Mouse (Mus musculus): ENCODE measurements around the gene Tspan33. TPM values are rescaled to one million over a fixed set of nuclear protein-coding genes. Genes with fewer than 3 reads are reported as not detected.
A peak's percentile ranks its signal among the peaks of the same experiment; 100 is the strongest.

Gene Tspan33
- polyA plus RNA-seq, 1 experiment from 2014 or later: 16.0 TPM

DNA sequence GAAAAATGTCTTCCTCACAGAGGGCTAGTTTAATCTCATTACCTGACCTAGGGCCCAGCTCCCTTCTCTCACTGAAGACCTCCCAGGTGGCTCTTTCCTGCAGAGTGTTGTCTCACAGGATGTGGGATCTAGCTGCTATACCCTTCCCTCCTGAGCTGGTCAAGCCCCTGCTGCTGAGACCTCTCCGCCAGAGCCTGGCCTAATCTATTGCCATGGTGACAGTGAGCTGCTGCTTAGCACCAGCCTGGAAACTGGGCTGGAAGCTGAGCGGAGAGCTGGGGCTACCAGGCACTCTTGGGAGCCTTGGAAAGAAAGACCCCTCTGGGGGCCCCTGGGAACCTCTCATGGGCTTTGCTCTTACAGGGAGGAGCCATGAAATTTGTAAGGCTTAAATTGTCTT, 13.9 kb downstream of the Tspan33 start:
- peaks cover 25% of the 10 kb centered on the region for H3K4me1 ChIP-seq
- H3K4me3 ChIP-seq: no peak overlapping the region
- H3K36me3 ChIP-seq: no peaks in the 10 kb centered on the region
- peak overlapping the region; percentile 33; the same call in 1 of the 2 replicates for H3K27ac ChIP-seq
- 0 out of 2 replicates have a peak, but pooled peaks cover 9% of the 10 kb centered on the region for H3K27me3 ChIP-seq (ENCODE audit: insufficient read depth, poor library complexity, severe bottlenecking)
- 16% methylated on average over 2 of the region's 2 CpGs for WGBS
- no peaks in the 10 kb centered on the region for H3K9me3 ChIP-seq
- no peak for DNase-seq (ENCODE audit: low spot score)

DNA sequence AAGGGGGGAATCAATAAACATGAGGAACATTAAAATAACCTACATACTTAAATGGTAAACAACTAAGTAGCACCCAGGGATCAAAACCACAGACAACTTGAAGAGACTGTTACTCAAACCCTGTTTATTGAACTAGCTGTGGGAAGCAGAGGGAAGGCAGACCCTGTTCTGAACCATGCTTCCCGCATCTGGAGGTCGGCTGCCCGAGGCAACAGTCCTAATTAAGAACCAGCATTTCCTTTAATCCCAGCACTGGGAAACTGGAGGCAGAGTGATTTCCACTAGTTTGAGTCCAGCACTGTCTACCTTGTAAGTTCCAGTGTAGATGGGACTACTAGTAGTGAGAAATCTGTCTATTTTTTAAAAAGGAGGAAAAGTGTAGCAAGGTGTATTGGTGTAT, 17.3 kb downstream of the Tspan33 start:
- Histone ChIP-seq H3K27me3 (ENCODE audit: insufficient read depth, poor library complexity, severe bottlenecking) (0 out of 2 replicates have a peak, but pooled peaks cover 9% of the 10 kb centered on the region), H3K36me3 (no peaks in the 10 kb centered on the region), H3K27ac (no peak overlapping the region), H3K9me3 (no peaks in the 10 kb centered on the region), H3K4me3 (no peak overlapping the region), H3K4me1 (peaks cover 23% of the 10 kb centered on the region)
- no peak for DNase-seq (ENCODE audit: low spot score)
- 66% methylated on average over 3 of the region's 3 CpGs for WGBS

DNA sequence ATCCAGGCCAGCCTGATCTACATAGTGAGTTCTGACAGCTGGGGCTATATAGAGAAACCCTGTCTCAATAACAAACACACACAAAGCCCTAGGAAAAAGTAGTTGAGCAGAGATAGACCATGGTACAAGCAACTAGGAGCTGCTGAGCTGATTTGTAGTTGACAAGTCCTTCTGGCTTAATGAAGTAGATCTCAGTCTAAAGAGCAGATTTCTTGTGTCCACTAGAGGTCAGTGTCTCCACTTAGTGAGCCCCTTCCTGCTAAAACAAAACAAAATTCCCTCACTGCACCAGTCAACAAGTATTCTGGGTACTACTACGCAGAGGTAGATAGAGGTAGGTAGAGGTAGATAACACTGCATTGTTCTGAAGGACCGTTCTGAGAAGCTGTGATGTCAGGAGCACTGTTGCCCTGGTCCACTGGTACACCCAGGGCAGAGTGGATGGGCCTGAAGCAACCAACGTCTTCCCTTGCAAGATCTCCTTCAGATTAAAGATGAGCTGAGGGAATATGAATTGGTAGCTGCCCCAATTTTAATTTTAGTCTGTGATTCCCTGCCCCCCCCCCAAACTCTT, 18.1 kb downstream of the Tspan33 start:
- Histone ChIP-seq H3K9me3 (no peaks in the 10 kb centered on the region), H3K4me1 (peaks cover 19% of the 10 kb centered on the region), H3K27me3 (ENCODE audit: insufficient read depth, poor library complexity, severe bottlenecking) (peaks cover 17% of the 10 kb centered on the region; the same call in 1 of the 2 replicates), H3K4me3 (no peak overlapping the region), H3K36me3 (no peaks in the 10 kb centered on the region), H3K27ac (no peak overlapping the region)
- DNase-seq (ENCODE audit: low spot score): no peak
- 40% methylated on average over 3 of the region's 3 CpGs for WGBS

DNA sequence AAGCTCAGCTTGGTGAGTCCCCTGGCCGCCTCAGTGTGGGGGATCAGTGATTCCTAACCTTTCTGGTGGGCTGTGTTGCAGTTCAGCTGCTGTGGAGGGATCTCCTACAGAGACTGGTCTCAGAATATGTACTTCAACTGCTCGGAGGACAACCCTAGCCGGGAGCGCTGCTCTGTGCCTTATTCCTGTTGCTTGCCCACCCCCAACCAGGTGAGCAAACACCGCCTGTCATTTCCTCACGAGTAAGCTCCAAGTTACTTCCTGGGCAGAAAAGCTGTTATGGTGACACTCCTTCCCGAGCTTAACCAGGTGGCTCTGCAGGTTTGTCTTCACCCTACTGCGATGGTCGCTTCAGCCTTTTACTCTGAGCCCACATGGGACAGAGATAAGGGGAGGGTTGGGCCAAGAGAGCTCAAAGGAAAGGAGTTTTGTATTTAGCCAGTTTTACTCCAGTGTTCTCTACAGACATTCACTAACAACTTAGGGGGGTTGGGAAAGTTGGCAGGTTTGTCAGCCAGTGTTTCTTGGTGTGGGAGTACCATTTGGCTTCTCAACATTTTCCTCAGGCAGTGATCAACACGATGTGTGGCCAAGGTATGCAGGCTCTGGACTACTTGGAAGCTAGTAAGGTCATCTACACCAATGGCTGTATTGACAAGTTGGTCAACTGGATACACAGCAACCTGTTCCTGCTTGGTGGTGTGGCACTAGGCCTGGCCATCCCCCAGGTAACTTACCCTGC, 22.8 kb downstream of the Tspan33 start:
- DNase-seq (ENCODE audit: low spot score): no peak
- 47% methylated on average over 10 of the region's 10 CpGs for WGBS
- H3K27me3 ChIP-seq (ENCODE audit: insufficient read depth, poor library complexity, severe bottlenecking): peaks cover 28% of the 10 kb centered on the region
- H3K27ac ChIP-seq: no peak overlapping the region
- H3K36me3 ChIP-seq: no peaks in the 10 kb centered on the region
- no peaks in the 10 kb centered on the region for H3K9me3 ChIP-seq
- H3K4me3 ChIP-seq: no peak overlapping the region
- peaks cover 19% of the 10 kb centered on the region for H3K4me1 ChIP-seq

DNA sequence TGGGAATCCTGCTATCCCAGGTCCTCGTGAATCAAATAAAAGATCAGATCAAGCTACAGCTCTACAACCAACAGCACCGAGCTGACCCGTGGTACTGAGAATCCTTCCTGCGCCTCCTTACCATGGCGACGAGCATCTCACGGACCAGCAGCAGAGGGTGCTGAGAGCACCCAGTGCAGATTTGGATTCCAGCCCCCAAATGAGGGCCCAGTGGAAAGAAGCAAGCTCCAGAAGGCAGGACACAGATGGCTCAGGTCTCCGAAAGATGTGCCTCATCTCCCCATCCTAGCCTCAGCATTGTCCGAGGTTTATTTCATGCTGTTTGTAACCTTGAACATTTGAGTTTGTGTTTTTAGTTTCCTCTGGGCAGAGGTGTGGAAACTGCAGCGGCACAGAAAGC, 23.5 kb downstream of the Tspan33 start:
- Histone ChIP-seq H3K4me1 (peaks cover 19% of the 10 kb centered on the region), H3K36me3 (no peaks in the 10 kb centered on the region), H3K4me3 (0 out of 2 replicates have a peak overlapping the region, but pooled peaks have one; percentile 60), H3K27ac (no peak overlapping the region), H3K27me3 (ENCODE audit: insufficient read depth, poor library complexity, severe bottlenecking) (peaks cover 32% of the 10 kb centered on the region), H3K9me3 (no peaks in the 10 kb centered on the region)
- no peak for DNase-seq (ENCODE audit: low spot score)
- 49% methylated on average over 10 of the region's 10 CpGs for WGBS

DNA sequence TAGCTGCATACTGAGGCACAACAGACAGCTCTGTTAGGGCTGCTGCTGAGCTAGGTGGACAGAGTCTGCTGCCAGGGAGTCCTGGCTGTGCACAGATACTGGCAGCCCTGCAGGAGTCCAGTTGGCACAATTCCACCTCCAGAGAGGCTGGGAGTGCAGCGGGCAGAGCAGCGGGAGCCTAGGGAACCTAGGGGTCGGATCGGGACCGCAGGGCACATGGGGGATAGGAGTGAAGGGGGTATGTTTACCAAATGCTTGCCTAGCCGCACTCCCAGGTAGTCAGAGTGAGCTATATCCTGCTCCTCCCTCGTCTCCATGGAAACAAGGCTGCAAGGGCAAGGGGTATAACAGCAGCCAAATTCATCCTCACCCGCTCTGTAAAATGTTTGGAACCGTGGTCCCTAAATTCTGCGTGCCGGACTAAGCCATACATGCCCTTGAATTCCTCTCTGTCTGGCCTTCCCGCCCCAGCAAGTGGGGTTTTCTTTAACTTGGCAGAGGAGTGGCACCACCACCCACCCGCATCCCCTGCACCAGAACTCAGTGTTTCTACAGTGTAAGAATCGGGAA, 24.0 kb downstream of the Tspan33 start:
- H3K27me3 ChIP-seq (ENCODE audit: insufficient read depth, poor library complexity, severe bottlenecking): peaks cover 35% of the 10 kb centered on the region
- WGBS: 28% methylated on average over 14 of the region's 14 CpGs
- H3K27ac ChIP-seq: peak overlapping the region; percentile 82
- peaks cover 19% of the 10 kb centered on the region for H3K4me1 ChIP-seq
- H3K9me3 ChIP-seq: no peaks in the 10 kb centered on the region
- DNase-seq (ENCODE audit: low spot score): no peak
- no peaks in the 10 kb centered on the region for H3K36me3 ChIP-seq
- peak overlapping the region; percentile 60 for H3K4me3 ChIP-seq

DNA sequence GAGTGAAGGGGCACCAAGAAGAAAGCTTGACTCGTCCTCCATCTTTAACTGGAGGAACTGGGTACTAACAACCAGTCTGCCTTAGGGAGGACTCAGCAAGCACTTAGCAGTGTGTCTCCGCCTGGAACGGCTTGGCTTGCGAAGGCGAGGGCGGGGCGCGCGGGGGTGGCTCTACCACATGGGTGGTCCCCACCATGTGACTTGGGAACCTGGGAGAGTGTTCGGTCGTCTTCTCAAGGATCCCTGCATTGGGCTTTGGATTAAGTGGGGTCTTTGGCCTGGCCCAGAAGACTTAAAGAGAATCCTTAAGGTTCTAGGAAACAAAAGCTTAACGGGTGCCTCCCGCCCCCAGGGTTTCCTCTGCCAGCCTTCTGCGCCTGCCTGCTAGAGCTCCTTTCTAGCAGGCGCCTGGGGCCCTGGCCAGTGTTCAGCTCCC, 24.9 kb downstream of the Tspan33 start:
- Histone ChIP-seq H3K4me1 (peaks cover 19% of the 10 kb centered on the region), H3K4me3 (peak overlapping the region; percentile 60), H3K27me3 (ENCODE audit: insufficient read depth, poor library complexity, severe bottlenecking) (peaks cover 35% of the 10 kb centered on the region), H3K9me3 (no peaks in the 10 kb centered on the region), H3K36me3 (no peaks in the 10 kb centered on the region), H3K27ac (peak overlapping the region; percentile 82)
- no peak for DNase-seq (ENCODE audit: low spot score)
- WGBS: 4% methylated on average over 15 of the region's 15 CpGs

DNA sequence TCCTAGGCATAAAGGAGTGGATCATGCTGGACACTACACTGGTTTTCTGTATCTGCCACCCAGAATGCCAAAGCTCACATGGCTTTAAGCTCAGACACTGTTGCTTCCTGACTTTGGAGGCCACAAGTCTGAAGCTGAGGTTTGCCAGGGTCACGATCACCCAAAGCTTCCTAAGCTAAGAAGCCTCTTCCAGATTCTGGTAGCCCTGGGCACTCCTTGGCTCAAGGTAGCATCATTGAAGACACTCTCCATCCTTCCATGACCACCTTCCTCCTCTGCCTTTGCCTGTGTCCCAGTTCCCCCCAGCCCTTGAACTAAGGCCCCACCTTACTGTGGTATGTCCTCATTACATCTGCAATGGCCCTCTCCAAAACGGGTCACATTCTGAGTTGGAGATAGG, 27.9 kb downstream of the Tspan33 start:
- WGBS: 69% methylated on average over 2 of the region's 2 CpGs
- no peaks in the 10 kb centered on the region for H3K9me3 ChIP-seq
- peaks cover 30% of the 10 kb centered on the region for H3K27me3 ChIP-seq (ENCODE audit: insufficient read depth, poor library complexity, severe bottlenecking)
- H3K36me3 ChIP-seq: no peaks in the 10 kb centered on the region
- H3K4me3 ChIP-seq: no peak overlapping the region
- DNase-seq (ENCODE audit: low spot score): no peak
- peaks cover 19% of the 10 kb centered on the region for H3K4me1 ChIP-seq
- H3K27ac ChIP-seq: no peak overlapping the region

DNA sequence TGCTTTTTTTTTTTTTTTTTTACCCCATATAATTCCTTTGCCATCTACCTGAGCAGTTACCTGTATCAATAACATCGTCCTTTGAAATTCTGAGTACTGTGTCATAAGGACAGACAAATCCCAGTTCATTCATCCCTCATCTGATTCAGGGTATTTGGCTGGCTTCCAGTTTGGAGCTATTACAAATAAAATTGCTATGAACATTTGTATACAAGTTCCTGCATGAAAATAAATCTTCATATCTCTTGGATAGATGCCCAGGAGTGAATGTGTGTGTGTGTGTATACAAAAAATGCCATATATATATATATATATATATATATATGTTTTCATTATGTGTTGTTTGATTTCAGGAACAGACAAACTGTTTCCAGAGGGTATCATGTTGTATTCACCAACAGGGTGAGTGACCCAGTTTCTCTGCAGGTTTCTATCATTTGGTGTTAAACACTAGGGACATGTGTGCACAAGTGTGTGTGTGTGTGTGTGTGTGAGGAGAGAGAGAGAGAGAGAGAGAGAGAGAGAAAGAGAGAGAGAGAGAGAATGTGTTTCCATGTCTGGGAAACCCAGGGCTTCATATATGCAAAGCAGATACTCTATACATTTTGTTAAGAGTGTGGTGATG, 32.7 kb downstream of the Tspan33 start:
- Histone ChIP-seq H3K36me3 (no peaks in the 10 kb centered on the region), H3K27ac (no peak overlapping the region), H3K9me3 (no peaks in the 10 kb centered on the region), H3K27me3 (ENCODE audit: insufficient read depth, poor library complexity, severe bottlenecking) (peaks cover 7% of the 10 kb centered on the region; the same call in 1 of the 2 replicates), H3K4me1 (no peaks in the 10 kb centered on the region), H3K4me3 (no peak overlapping the region)
- DNase-seq (ENCODE audit: low spot score): no peak
- WGBS: 77% methylated on average over 1 of the region's 1 CpGs

DNA sequence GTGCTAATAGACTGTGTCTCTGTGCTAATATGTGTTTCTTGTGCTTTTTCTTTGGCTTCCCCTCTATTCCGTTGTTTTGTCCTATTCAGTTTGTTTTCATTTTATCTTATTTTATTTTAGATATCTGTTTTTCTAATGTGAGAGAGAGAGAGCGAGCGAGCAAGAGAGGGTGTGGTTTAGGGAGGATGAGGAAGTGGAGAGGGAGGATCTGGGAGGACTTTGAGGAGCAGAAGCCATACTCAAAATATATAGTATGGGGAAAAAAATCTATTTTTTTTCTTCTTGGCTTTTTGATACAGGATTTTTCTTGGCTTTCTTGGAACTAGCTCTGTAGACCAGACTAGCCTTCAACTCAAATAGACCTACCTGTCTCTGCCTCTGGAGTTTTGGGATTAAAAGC, 34.0 kb downstream of the Tspan33 start:
- WGBS: 77% methylated on average over 3 of the region's 3 CpGs
- Histone ChIP-seq H3K9me3 (no peaks in the 10 kb centered on the region), H3K36me3 (no peaks in the 10 kb centered on the region), H3K4me1 (no peaks in the 10 kb centered on the region), H3K27me3 (ENCODE audit: insufficient read depth, poor library complexity, severe bottlenecking) (no peaks in the 10 kb centered on the region), H3K27ac (no peak overlapping the region), H3K4me3 (no peak overlapping the region)
- DNase-seq (ENCODE audit: low spot score): no peak

DNA sequence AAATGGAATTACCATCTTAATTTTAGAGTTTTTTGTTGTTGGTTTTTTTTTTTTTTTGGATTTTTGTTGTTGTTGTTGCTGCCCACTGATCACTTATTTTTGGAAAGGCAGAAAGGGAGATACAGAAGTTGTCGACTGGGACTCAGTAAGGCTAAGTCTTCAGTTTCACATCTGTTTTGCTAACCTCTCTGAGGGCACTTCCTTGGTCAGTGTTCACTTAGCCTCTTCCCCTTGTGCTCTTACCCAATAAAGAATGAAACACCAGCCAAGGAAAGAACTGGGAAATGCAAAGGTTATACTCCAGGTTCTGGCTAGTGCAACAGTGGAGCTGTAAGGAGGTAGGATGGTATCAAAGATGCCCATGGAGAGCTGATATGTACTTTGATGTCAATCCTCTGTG, 35.5 kb downstream of the Tspan33 start:
- Histone ChIP-seq H3K36me3 (no peaks in the 10 kb centered on the region), H3K4me1 (peaks cover 3% of the 10 kb centered on the region; the same call in 1 of the 2 replicates), H3K27ac (no peak overlapping the region), H3K4me3 (no peak overlapping the region), H3K9me3 (no peaks in the 10 kb centered on the region), H3K27me3 (ENCODE audit: insufficient read depth, poor library complexity, severe bottlenecking) (no peaks in the 10 kb centered on the region)
- DNase-seq (ENCODE audit: low spot score): no peak
- 70% methylated on average over 1 of the region's 1 CpGs for WGBS

DNA sequence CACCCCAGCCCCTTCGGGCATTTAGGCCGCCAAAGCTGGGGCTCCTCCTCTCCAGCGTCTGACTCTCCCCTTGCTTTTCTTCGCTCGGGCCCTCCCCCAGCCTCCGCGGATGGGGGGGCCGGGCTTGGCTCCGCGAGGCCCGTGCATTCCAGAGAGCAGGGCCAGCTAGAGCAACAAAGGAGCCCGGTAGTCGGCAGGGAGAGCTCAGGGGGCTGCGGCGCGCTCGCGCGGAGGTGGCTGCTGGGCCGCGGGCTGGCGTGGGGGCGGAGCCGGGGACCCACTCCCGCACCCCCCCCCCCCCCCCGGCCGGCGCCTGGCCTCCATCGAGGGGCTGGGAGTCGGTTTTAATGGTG, 41.3 kb downstream of the Tspan33 start, which contains the start of gene Smo:
Gene Smo (plus strand): TSS at position 168 of the 353 bp plus-strand sequence.
- no peaks in the 10 kb centered on the region for H3K9me3 ChIP-seq
- peaks cover 28% of the 10 kb centered on the region for H3K4me1 ChIP-seq
- peak within 1 kb of the TSS; percentile 93 for H3K4me3 ChIP-seq
- H3K27me3 ChIP-seq (ENCODE audit: insufficient read depth, poor library complexity, severe bottlenecking): no peaks in the 10 kb centered on the region
- under 1% methylated on average over 24 of the region's 30 CpGs for WGBS
- H3K27ac ChIP-seq: peak within 1 kb of the TSS; percentile 99
- peak; percentile 95 for DNase-seq (ENCODE audit: low spot score)
- H3K36me3 ChIP-seq: peaks cover 13% of the 10 kb centered on the region; the same call in 1 of the 2 replicates
